Mouse (Mus musculus) heart, embryonic 11.5 days (tissue): Measurements from ENCODE around the gene Akna. TPM values are rescaled to one million over a fixed set of nuclear protein-coding genes. Genes with fewer than 3 reads are reported as not detected.
A peak's percentile ranks its signal among the peaks of the same experiment; 100 is the strongest.

Experiments
- ATAC-seq: fragments of 200-750 bp; cut with Nextera tagmentation; replicated peaks from 2 replicates; pipeline ENCODE4 v1.8.0; 2017; ENCODE audit warnings: moderate library complexity; ENCODE audit not compliant: insufficient number of reproducible peaks, low FRiP score, low TSS enrichment
- H3K27ac ChIP-seq: fragments of 300-500 bp; sonication (generic); 2 replicates; pipeline ENCODE4 v1.5.1; 2014; ENCODE audit warnings: mild to moderate bottlenecking, low read depth, low read length
- H3K27me3 ChIP-seq: fragments of 300-500 bp; sonication (generic); 2 replicates; pipeline ENCODE4 v1.6.1; 2014; ENCODE audit warnings: mild to moderate bottlenecking, low read length, mixed read lengths; ENCODE audit not compliant: control insufficient read depth, insufficient read depth
- H3K36me3 ChIP-seq: fragments of 300-500 bp; sonication (generic); 2 replicates; pipeline ENCODE4 v1.6.1; 2014; ENCODE audit warnings: mild to moderate bottlenecking, low read length, moderate library complexity, mixed read lengths; ENCODE audit not compliant: control insufficient read depth, insufficient read depth
- H3K4me1 ChIP-seq: fragments of 300-500 bp; sonication (generic); 2 replicates; pipeline ENCODE4 v1.6.1; 2014; ENCODE audit warnings: low read length; ENCODE audit not compliant: control insufficient read depth, insufficient read depth
- H3K4me2 ChIP-seq: fragments of 300-500 bp; sonication (generic); 2 replicates; pipeline ENCODE4 v1.6.1; 2014; ENCODE audit warnings: mild to moderate bottlenecking, moderate library complexity
- H3K4me3 ChIP-seq: fragments of 300-500 bp; sonication (generic); 2 replicates; pipeline ENCODE4 v1.5.1; 2014; ENCODE audit warnings: low read depth, low read length
- H3K9ac ChIP-seq: fragments of 300-500 bp; sonication (generic); 2 replicates; pipeline ENCODE4 v1.6.1; 2014; ENCODE audit warnings: mild to moderate bottlenecking, low read depth, low read length, moderate library complexity
- H3K9me3 ChIP-seq: fragments of 300-500 bp; sonication (generic); replicated peaks from 2 replicates; pipeline ENCODE4 v1.6.1; 2016; ENCODE audit warnings: low read length; ENCODE audit not compliant: control insufficient read depth
- WGBS: fragments of 180-500 bp; shearing (Covaris S2); extraction: QIAGEN DNeasy Blood & Tissue Kit; methylation state at CpG from one replicate; pipeline ENCODE4 v1.1.7; 2014; ENCODE audit not compliant: insufficient replicate concordance; 5-methylcytosine and 5-hydroxymethylcytosine counted together
- polyA plus RNA-seq: library from polyadenylated mRNA; unstranded; fragments of >200 nt; fragmentation: Nextera tagmentation; extraction: Ambion mirVana; gene quantifications from 2 replicates; pipeline ENCODE4 v1.2.1, GENCODE M21; 2014

Gene Akna
- polyA plus RNA-seq, 1 experiment from 2014 or later = 3.2 TPM

DNA sequence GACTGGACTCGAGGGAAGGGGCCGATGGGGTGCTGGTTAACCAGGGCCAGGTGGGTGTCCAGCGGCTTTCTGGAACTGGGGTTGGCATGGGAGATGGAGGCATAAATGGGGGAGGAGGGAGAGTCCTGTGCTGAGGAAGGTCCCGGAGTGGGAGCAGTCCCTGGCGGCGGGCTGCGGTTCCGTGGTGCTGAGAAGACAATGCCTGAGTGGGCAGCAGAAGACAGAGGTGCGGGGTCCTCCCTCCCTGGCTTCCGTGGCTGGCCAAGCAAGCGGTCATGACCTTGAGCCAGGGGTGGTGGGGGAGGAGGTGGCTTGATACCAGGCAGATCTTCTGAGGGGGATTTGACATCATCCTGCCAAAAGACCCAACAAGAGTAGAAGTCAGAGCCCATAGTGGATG lies 15.1 kb upstream of the Akna start:
- no peak overlapping the region for H3K27ac ChIP-seq

DNA sequence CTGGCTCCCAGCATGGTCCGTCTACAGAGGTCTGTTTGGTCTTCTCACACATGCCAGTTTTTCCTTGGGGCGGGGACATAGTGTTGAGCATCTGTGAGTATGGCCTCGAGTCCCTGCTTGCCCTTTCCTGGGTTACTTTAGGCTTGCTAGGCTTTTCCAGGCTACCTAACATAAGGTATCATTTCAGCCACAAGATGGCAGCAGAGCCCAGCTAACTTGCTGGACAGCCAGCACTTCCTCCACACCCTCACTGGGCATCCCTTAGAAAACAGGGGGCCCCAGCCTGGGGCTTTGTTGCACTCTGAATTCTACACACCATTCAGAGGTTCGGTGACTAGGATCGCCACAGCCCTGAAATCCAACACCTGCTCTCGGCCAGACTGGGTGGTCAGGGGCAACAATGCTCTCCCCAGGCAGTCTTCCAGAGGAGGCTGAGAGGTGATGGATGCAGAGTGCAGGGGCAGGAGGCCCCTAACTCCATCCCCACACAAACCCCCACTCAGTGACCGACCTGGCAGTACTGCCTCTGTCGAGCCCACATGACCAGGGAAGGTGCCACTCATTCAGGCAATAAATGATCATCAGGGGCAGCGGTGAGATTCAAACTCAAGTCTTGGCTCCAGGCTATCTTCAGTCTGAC lies 14.3 kb upstream of the Akna start:
- WGBS = 27% methylated on average over 9 of the region's 9 CpGs
- Histone ChIP-seq H3K4me1 (peaks cover 2% of the 10 kb centered on the region), H3K9me3 (no peaks in the 10 kb centered on the region), H3K4me2 (no peak overlapping the region), H3K9ac (no peak overlapping the region), H3K27me3 (no peaks in the 10 kb centered on the region), H3K4me3 (no peak overlapping the region), H3K36me3 (no peaks in the 10 kb centered on the region), H3K27ac (no peak overlapping the region)
- no peak for ATAC-seq

More for the DNA sequence above, 15.1 kb upstream of the Akna start:
- Histone ChIP-seq H3K4me2 (no peak overlapping the region), H3K4me3 (no peak overlapping the region), H3K9ac (no peak overlapping the region), H3K36me3 (no peaks in the 10 kb centered on the region), H3K9me3 (no peaks in the 10 kb centered on the region), H3K4me1 (peaks cover 2% of the 10 kb centered on the region), H3K27me3 (no peaks in the 10 kb centered on the region)
- WGBS = 74% methylated on average over 11 of the region's 11 CpGs
- no peak for ATAC-seq

DNA sequence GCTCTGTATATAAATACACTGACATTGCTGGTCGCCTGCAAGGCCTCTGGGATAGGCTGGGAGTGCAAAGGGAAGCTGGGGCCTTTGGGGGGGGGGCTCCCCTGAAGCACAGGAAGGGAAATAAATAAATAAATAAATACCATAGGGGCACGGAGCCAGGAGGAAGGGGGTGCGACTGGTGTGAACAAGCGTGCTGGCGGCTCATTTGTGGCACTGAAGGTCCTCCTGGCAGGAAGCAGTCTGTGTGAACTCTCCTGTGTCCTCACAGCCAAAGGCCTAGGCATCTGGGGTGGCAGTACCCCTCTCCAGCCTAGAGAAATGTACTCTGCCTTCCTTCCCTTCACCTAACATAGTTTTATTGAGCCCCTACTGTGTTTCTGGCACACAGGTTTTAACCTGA lies 11.8 kb upstream of the Akna start:
- Histone ChIP-seq H3K36me3 (no peaks in the 10 kb centered on the region), H3K9ac (no peak overlapping the region), H3K4me3 (no peak overlapping the region), H3K27me3 (no peaks in the 10 kb centered on the region), H3K9me3 (no peaks in the 10 kb centered on the region), H3K4me1 (peaks cover 6% of the 10 kb centered on the region; the same call in 1 of the 2 replicates), H3K4me2 (no peak overlapping the region), H3K27ac (no peak overlapping the region)
- 70% methylated on average over 5 of the region's 5 CpGs for WGBS
- ATAC-seq = no peak

DNA sequence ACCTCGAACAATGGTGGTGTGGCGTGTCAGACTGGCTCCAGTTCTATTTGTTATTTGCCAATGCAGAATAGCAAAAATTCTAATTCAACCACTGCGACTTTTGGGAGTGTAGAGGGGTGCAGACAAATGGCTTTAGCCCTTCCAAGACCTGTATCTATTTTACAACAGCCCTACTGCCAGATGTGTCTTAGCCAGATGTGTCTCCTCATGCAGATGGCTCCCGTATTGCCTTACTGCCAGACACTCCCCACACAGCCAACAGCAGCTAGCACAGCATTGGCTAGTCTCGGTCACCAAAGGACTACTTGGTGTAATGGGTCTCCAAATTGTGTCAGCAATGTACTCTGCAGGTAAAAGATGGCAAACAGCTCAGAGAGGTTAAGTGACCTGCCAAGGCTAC lies 8.1 kb upstream of the Akna start:
- H3K4me2 ChIP-seq = no peak overlapping the region; the same call in 1 of the 2 replicates
- WGBS = 61% methylated on average over 5 of the region's 5 CpGs
- no peak for ATAC-seq

DNA sequence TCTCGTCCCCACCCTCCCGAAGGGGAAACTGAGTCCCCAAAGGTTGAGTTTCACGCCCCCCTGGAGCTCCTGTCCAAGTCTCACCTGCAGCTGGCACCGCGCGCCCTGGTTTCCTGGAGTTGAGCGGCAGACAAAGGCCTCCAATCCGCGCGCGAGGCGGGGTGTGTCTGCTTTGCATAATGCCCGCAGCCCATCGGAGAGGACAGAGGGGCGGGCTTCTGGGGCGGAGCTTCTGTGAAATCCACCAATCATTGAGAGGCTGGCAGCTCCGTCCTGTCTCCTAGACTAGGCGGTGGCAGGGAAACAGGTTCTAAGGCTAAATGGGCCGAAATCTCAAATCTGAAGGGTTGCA lies 7.4 kb upstream of the Akna start:
- Histone ChIP-seq H3K4me1 (peaks cover 8% of the 10 kb centered on the region), H3K36me3 (no peaks in the 10 kb centered on the region), H3K9me3 (no peaks in the 10 kb centered on the region), H3K9ac (peak overlapping the region; percentile 48), H3K4me3 (peak overlapping the region; percentile 58), H3K27ac (no peak overlapping the region), H3K4me2 (peak overlapping the region; percentile 94), H3K27me3 (no peaks in the 10 kb centered on the region; the same call in 1 of the 2 replicates)
- under 1% methylated on average over 19 of the region's 19 CpGs for WGBS
- ATAC-seq = peak; percentile 85

More for the DNA sequence above, 8.1 kb upstream of the Akna start:
- no peaks in the 10 kb centered on the region for H3K9me3 ChIP-seq
- no peaks in the 10 kb centered on the region; the same call in 1 of the 2 replicates for H3K27me3 ChIP-seq
- no peak overlapping the region for H3K9ac ChIP-seq
- H3K27ac ChIP-seq = no peak overlapping the region
- no peaks in the 10 kb centered on the region for H3K36me3 ChIP-seq
- H3K4me1 ChIP-seq = peaks cover 8% of the 10 kb centered on the region
- no peak overlapping the region for H3K4me3 ChIP-seq

DNA sequence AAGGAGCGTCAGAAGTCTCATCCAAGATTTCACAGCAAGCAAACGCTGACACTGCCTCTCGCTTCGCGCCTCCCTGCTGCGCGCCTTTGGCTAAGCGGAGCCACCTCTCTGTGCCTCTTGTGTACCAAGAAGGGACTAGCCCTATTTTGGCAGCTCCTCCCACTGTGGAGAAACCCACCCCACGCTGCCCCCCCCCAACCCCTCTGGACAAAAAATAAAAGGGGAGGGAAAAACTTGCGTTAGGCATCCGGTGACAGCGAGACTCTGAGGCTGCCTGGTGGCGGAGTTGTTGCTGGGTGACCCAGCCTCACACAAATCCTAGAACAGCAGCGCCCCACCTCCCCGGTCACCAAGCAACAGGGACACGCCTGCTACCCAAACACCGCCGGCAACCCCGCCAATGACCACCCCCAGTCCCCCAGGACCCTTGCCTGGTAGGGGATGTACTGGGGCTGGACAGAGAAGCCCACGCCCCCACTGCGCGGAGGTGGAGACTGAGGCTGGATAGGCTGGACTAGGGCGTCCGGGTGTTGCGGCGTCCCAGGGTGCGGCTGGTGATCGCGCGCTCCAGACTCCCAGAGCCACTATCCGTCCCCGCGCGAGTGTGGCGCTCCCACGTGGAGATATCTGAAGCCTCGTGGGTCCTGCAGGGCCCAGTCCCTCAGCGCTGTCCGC lies 6.9 kb upstream of the Akna start:
- Histone ChIP-seq H3K4me3 (peak overlapping the region; percentile 58), H3K27ac (no peak overlapping the region), H3K27me3 (no peaks in the 10 kb centered on the region; the same call in 1 of the 2 replicates), H3K36me3 (no peaks in the 10 kb centered on the region), H3K4me1 (peaks cover 13% of the 10 kb centered on the region), H3K9me3 (no peaks in the 10 kb centered on the region), H3K9ac (peak overlapping the region; percentile 48), H3K4me2 (peak overlapping the region; percentile 94)
- under 1% methylated on average over 39 of the region's 39 CpGs for WGBS
- ATAC-seq = peak; percentile 49

DNA sequence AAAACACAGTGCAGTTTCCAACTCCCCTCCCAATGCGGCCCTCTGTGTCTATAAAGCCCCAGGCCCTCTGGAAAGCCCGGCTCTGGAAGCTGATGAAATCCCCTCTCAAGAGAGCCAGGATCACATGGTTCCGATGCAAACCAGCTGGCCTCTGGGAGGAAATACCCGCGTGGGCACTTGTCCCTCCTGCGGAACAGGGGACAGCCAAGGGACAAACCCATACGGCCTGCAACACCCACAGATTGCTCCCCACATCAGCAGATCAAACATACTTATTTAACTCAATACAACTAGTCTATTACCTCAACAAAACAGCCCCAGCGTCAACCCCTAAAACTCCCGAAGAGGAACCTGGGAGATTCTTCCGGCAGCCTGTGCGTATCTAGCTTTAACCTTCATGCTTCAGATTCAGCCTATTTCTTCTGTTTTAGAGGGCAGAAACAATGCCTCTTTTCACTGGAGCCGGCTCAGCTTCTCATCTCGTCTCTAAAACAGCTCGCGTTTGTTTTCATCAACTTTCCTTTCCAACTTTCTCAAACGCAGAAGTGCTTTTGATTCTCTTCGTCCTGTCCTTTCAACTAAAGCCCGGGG lies 6.3 kb upstream of the Akna start:
- no peaks in the 10 kb centered on the region for H3K9me3 ChIP-seq
- H3K27me3 ChIP-seq = no peaks in the 10 kb centered on the region; the same call in 1 of the 2 replicates
- peak overlapping the region; percentile 58 for H3K4me3 ChIP-seq
- no peak overlapping the region for H3K27ac ChIP-seq
- H3K36me3 ChIP-seq = no peaks in the 10 kb centered on the region
- H3K4me1 ChIP-seq = peaks cover 19% of the 10 kb centered on the region
- no peak for ATAC-seq
- 4% methylated on average over 18 of the region's 18 CpGs for WGBS
- H3K4me2 ChIP-seq = peak overlapping the region; percentile 94
- H3K9ac ChIP-seq = peak overlapping the region; percentile 48; the same call in 1 of the 2 replicates

DNA sequence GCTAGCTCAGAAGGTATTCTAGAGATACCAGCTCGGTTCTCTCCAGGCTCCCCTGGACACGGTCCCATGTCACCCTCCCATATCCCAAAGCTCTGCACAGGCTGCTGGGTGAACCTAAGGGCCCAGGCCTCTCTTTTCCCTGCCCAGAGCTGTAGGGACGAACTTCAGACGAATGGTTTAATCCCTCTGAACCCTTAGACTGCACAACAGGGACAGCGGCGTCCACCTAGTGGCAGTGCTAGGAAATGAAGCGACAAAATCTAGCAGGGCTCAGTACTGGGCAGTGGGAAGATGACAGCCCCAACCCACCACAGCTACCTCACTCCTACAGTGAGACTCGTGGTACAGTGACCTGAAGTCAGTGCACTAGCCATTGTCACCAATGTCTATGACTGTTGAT lies 5.5 kb upstream of the Akna start:
- whole genome bisulfite sequencing = 5% methylated on average over 8 of the region's 8 CpGs
- peak; percentile 52; the same call in 1 of the 2 replicates for ATAC-seq

More for the DNA sequence above, 5.5 kb upstream of the Akna start:
- Histone ChIP-seq H3K27me3 (no peaks in the 10 kb centered on the region; the same call in 1 of the 2 replicates), H3K4me3 (no peak overlapping the region), H3K27ac (no peak overlapping the region), H3K4me2 (no peak overlapping the region), H3K9ac (no peak overlapping the region), H3K36me3 (no peaks in the 10 kb centered on the region), H3K4me1 (peaks cover 27% of the 10 kb centered on the region), H3K9me3 (no peaks in the 10 kb centered on the region)
